Mouse (Mus musculus): ENCODE results near the gene Rhoh. TPM values are rescaled to one million over a fixed set of nuclear protein-coding genes. Genes with fewer than 3 reads are reported as not detected.

The Rhoh gene
- polyA plus RNA-seq, 1 experiment from 2014 or later, result 0.50 TPM

DNA sequence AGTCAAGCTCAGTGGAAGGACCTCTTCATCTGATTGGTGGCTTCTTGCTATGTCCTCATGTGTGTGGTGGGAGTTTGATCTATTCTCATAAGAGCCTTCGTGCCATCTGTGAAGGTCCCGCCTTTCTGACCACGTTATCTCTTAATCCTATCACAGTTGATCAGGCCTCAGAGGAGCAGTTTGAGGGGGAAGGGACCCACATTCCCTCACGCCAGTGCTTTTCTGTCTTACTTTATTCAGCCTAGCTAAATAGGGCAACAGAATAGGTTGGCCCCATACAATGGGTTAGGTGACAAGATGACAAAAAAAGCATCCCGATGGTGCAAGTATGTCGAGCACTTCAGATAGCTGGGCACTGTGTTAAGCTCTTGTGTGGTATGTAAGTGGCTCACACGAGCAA, 34.8 kb downstream of the Rhoh start:
- H3K27ac ChIP-seq, result no peak overlapping the region
- H3K9me3 ChIP-seq (replicated peaks; ENCODE audit: low read length), result no peaks in the 10 kb centered on the region
- DNase-seq (ENCODE audit: low spot score), result no peak
- no peaks in the 10 kb centered on the region for H3K36me3 ChIP-seq (ENCODE audit: insufficient read depth, low read length)
- H3K4me2 ChIP-seq (ENCODE audit: low read length), result no peak overlapping the region
- H3K4me1 ChIP-seq (replicated peaks; ENCODE audit: insufficient read depth, low read length), result no peaks in the 10 kb centered on the region; the same call in 1 of the 2 replicates
- 81% methylated on average over 7 of the region's 7 CpGs for whole genome bisulfite sequencing
- no peak for ATAC-seq (replicated peaks; ENCODE audit: low FRiP score, low read depth)
- no peak for TF ChIP-seq CTCF (IDR thresholded peaks at IDR 0.05; ENCODE audit: low read depth)
- H3K9ac ChIP-seq (ENCODE audit: low read depth, low read length), result no peak overlapping the region
- H3K27me3 ChIP-seq (ENCODE audit: insufficient read depth, low read length), result no peaks in the 10 kb centered on the region
- no peak overlapping the region for H3K4me3 ChIP-seq (replicated peaks; ENCODE audit: low read depth, low read length)

DNA sequence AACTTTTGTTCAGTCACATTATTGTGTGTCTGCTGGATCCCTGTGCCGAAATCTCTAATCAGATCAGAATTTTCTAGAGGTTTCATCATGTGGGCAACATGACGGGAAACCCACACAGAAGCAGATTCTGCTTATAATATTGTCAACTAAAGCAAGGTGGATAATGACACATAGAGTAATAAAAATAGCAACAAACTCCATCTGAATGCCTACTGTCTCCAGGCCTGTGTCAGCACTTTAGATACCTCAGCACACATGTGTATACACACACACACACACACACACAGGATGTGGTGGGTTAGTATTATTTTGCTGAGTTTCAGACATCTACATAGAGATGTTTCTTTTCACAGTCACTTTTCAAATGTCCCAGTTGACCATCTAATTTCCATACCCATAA, 36.7 kb downstream of the Rhoh start:
- Histone ChIP-seq H3K4me2 (ENCODE audit: low read length) (no peak overlapping the region), H3K27me3 (ENCODE audit: insufficient read depth, low read length) (no peaks in the 10 kb centered on the region), H3K4me3 (replicated peaks; ENCODE audit: low read depth, low read length) (no peak overlapping the region), H3K9me3 (replicated peaks; ENCODE audit: low read length) (no peaks in the 10 kb centered on the region), H3K9ac (ENCODE audit: low read depth, low read length) (no peak overlapping the region), H3K27ac (no peak overlapping the region), H3K36me3 (ENCODE audit: insufficient read depth, low read length) (no peaks in the 10 kb centered on the region), H3K4me1 (replicated peaks; ENCODE audit: insufficient read depth, low read length) (no peaks in the 10 kb centered on the region; the same call in 1 of the 2 replicates)
- 95% methylated on average over 2 of the region's 2 CpGs for WGBS
- TF ChIP-seq CTCF (IDR thresholded peaks at IDR 0.05; ENCODE audit: low read depth), result no peak
- no peak for ATAC-seq (replicated peaks; ENCODE audit: low FRiP score, low read depth)
- no peak for DNase-seq (ENCODE audit: low spot score)

DNA sequence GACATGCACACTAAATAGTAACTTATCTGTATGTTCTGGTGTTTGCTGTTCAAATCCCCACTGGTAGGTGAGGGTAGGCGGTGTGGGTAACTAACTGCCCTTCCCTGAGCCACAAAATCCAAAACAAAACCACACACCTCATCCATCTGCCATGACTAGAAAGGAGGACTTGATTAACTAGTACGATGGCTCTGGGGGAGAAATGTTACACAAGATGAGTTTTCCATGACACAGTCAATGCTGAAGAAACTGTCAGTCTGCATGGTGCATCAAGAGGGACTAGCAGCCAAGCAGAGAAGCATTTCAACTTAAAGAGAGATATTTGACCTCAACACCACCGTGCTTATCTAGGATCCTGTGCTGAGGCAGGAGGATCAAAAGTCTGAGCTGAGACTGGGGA, 37.7 kb downstream of the Rhoh start:
- H3K4me3 ChIP-seq (replicated peaks; ENCODE audit: low read depth, low read length), result no peak overlapping the region
- no peak overlapping the region for H3K4me2 ChIP-seq (ENCODE audit: low read length)
- H3K4me1 ChIP-seq (replicated peaks; ENCODE audit: insufficient read depth, low read length), result no peaks in the 10 kb centered on the region; the same call in 1 of the 2 replicates
- ATAC-seq (replicated peaks; ENCODE audit: low FRiP score, low read depth), result no peak
- no peaks in the 10 kb centered on the region; the same call in 1 of the 2 replicates for H3K9me3 ChIP-seq (replicated peaks; ENCODE audit: low read length)
- TF ChIP-seq CTCF (IDR thresholded peaks at IDR 0.05; ENCODE audit: low read depth), result no peak
- WGBS, result 78% methylated on average over 3 of the region's 3 CpGs
- H3K27me3 ChIP-seq (ENCODE audit: insufficient read depth, low read length), result no peaks in the 10 kb centered on the region
- no peaks in the 10 kb centered on the region for H3K36me3 ChIP-seq (ENCODE audit: insufficient read depth, low read length)
- no peak overlapping the region for H3K27ac ChIP-seq
- no peak for DNase-seq (ENCODE audit: low spot score)
- no peak overlapping the region for H3K9ac ChIP-seq (ENCODE audit: low read depth, low read length)

DNA sequence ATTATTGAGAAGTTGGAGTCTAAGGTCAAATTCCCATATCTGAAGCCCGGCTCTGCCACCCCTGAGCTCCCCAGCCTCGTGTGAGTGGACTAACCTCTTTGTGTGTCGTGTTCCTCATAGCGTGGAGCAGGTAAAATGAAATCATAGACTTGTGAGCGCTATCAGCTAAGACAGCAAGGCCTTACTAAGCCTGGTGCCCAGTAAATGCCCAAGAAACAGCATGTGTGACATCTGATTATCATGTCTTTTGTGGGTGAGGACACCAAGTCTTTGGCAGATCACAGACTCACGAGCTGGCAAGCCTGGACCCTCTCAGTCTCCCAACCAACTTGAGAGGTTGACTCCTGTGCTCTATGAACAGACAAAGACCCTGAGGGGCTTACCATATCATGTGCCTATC, 39.1 kb downstream of the Rhoh start:
- Histone ChIP-seq H3K4me3 (replicated peaks; ENCODE audit: low read depth, low read length) (no peak overlapping the region), H3K27me3 (ENCODE audit: insufficient read depth, low read length) (no peaks in the 10 kb centered on the region), H3K9ac (ENCODE audit: low read depth, low read length) (no peak overlapping the region), H3K4me1 (replicated peaks; ENCODE audit: insufficient read depth, low read length) (no peaks in the 10 kb centered on the region; the same call in 1 of the 2 replicates), H3K36me3 (ENCODE audit: insufficient read depth, low read length) (no peaks in the 10 kb centered on the region), H3K4me2 (ENCODE audit: low read length) (no peak overlapping the region), H3K27ac (no peak overlapping the region), H3K9me3 (replicated peaks; ENCODE audit: low read length) (peaks cover 11% of the 10 kb centered on the region; the same call in 1 of the 2 replicates)
- DNase-seq (ENCODE audit: low spot score) (no peak), ATAC-seq (replicated peaks; ENCODE audit: low FRiP score, low read depth) (no peak)
- WGBS, result 89% methylated on average over 6 of the region's 6 CpGs
- no peak for TF ChIP-seq CTCF (IDR thresholded peaks at IDR 0.05; ENCODE audit: low read depth)

DNA sequence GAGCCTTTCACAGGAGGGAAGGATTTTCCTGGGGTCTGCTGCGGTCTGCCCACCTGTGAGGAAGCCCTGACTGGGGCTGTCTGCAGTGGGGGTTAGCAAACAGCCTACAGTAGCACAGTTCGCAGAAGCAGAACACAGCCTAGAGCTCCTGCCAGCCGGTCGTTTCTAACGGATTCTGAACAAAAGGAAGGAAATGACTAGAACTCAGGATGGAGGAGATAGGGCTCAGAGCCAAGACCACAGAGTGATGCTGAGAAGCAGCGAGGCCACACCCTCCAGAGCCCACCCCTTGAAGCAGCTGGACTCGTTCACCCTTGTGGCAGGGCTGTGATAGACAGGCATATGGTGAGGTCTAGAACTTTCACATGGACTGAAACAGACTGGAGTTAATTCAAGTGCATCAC, 39.9 kb downstream of the Rhoh start:
- Histone ChIP-seq H3K4me1 (replicated peaks; ENCODE audit: insufficient read depth, low read length) (no peaks in the 10 kb centered on the region; the same call in 1 of the 2 replicates), H3K9ac (ENCODE audit: low read depth, low read length) (no peak overlapping the region), H3K4me2 (ENCODE audit: low read length) (no peak overlapping the region), H3K27me3 (ENCODE audit: insufficient read depth, low read length) (no peaks in the 10 kb centered on the region), H3K36me3 (ENCODE audit: insufficient read depth, low read length) (no peaks in the 10 kb centered on the region), H3K27ac (no peak overlapping the region), H3K9me3 (replicated peaks; ENCODE audit: low read length) (peaks cover 11% of the 10 kb centered on the region; the same call in 1 of the 2 replicates), H3K4me3 (replicated peaks; ENCODE audit: low read depth, low read length) (no peak overlapping the region)
- no peak for TF ChIP-seq CTCF (IDR thresholded peaks at IDR 0.05; ENCODE audit: low read depth)
- DNase-seq (ENCODE audit: low spot score) (peak; percentile 66), ATAC-seq (replicated peaks; ENCODE audit: low FRiP score, low read depth) (no peak)
- 39% methylated on average over 7 of the region's 7 CpGs for WGBS

DNA sequence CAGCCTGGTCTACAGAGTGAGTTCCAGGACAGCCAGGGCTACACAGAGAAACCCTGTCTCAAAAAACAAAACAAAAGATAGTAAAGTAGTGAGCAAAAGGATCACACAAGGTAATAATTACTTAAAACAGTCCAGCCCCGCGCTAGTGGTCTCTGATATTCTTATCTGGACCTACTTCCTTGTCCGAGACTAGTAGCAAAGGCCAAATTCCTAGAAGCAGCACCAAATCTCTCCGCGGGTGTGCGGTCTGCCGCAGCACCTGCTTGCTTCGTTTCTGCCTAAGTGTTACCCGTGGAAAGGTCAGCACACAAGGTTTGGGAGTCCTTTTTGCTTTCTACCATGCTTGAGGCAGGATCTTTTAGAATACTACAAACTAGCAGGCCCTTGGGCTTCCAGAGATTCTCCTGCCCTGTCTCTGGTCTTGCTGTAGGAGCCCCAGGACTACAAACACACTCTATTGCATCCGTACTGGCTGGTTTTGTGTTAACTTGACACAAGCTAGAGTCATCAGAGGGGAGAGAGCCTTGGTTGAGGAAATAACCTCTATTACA, 40.9 kb downstream of the Rhoh start:
- no peaks in the 10 kb centered on the region; the same call in 1 of the 2 replicates for H3K4me1 ChIP-seq (replicated peaks; ENCODE audit: insufficient read depth, low read length)
- no peaks in the 10 kb centered on the region for H3K27me3 ChIP-seq (ENCODE audit: insufficient read depth, low read length)
- WGBS, result 94% methylated on average over 10 of the region's 10 CpGs
- ATAC-seq (replicated peaks; ENCODE audit: low FRiP score, low read depth) (no peak), DNase-seq (ENCODE audit: low spot score) (no peak)
- H3K36me3 ChIP-seq (ENCODE audit: insufficient read depth, low read length), result no peaks in the 10 kb centered on the region
- TF ChIP-seq CTCF (IDR thresholded peaks at IDR 0.05; ENCODE audit: low read depth), result no peak
- no peak overlapping the region for H3K9ac ChIP-seq (ENCODE audit: low read depth, low read length)
- no peak overlapping the region for H3K4me2 ChIP-seq (ENCODE audit: low read length)
- peaks cover 11% of the 10 kb centered on the region; the same call in 1 of the 2 replicates for H3K9me3 ChIP-seq (replicated peaks; ENCODE audit: low read length)
- H3K27ac ChIP-seq, result no peak overlapping the region
- no peak overlapping the region for H3K4me3 ChIP-seq (replicated peaks; ENCODE audit: low read depth, low read length)

DNA sequence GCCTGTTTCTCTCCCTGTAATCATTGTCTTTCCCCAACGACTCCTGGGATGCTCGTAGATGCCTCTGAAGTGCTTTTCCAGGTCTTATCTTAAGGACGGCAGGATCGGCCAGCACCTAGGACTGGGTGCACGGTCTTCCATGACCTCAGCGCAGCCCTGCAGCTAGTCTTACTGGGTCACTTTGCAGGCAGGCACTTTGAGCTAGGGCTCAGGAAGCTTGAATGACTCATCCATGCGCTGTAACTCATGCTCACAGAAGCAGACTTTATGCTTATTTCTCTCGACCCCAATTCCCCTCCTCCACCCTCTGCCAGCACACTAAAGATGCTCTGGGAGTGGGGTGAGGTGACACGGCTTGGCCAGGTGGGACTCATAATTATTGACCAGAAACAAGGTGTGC, 41.8 kb downstream of the Rhoh start:
- no peak overlapping the region for H3K27ac ChIP-seq
- H3K4me3 ChIP-seq (replicated peaks; ENCODE audit: low read depth, low read length), result no peak overlapping the region
- no peak overlapping the region for H3K4me2 ChIP-seq (ENCODE audit: low read length)
- no peak for TF ChIP-seq CTCF (IDR thresholded peaks at IDR 0.05; ENCODE audit: low read depth)
- peaks cover 11% of the 10 kb centered on the region; the same call in 1 of the 2 replicates for H3K9me3 ChIP-seq (replicated peaks; ENCODE audit: low read length)
- DNase-seq (ENCODE audit: low spot score) (no peak), ATAC-seq (replicated peaks; ENCODE audit: low FRiP score, low read depth) (no peak)
- H3K36me3 ChIP-seq (ENCODE audit: insufficient read depth, low read length), result no peaks in the 10 kb centered on the region
- H3K4me1 ChIP-seq (replicated peaks; ENCODE audit: insufficient read depth, low read length), result no peaks in the 10 kb centered on the region; the same call in 1 of the 2 replicates
- no peak overlapping the region for H3K9ac ChIP-seq (ENCODE audit: low read depth, low read length)
- WGBS, result 89% methylated on average over 9 of the region's 9 CpGs
- no peaks in the 10 kb centered on the region for H3K27me3 ChIP-seq (ENCODE audit: insufficient read depth, low read length)
